Mouse (Mus musculus): Measurements from ENCODE around the gene Trp53tg5. TPM values are rescaled to one million over a fixed set of nuclear protein-coding genes. Genes with fewer than 3 reads are reported as not detected.
A peak's percentile ranks its signal among the peaks of the same experiment; 100 is the strongest.

Trp53tg5 gene
- polyA plus RNA-seq, 1 experiment from 2014 or later: not detected

DNA sequence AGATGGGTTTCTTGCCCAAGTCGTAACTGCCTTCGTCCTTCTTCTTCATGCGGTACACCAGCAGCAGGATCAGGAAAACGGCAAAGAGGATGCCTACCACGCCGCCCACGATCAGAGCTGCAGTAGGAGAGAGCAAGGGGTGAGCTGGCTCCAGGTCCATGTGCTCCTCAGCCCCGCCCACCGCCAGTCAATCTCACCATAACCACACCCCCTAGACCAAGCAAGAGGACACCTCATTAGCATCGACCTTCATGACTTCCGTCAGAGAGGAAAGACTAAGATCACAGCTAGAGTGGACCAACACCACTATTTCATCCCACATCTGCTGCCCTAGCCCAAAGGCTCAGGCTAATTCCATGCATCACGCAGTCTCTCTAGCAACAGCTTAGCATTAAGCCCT is 47.4 kb downstream of the Trp53tg5 start:
- WGBS: 22% methylated on average over 12 of the region's 12 CpGs
- ATAC-seq (replicated peaks; ENCODE audit: low FRiP score): no peak

DNA sequence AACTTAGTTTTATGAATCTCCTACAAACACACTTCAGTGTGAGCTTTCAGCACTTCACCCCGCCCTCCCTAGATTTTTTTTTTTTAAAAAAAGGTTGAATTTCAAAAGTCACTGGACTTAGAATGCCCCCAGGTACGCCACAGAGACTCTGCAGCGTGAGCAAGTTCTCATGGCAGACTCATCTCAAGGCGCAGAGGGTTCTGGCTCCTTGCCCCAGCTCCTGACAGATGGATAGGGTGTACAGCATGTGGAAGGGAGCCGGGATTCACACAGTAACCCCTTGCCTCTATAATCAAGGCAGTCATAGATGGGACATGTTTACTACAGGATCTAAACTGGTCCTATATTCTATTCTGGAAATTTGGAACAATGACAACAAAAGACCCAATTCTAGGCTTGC is 48.1 kb downstream of the Trp53tg5 start:
- H3K4me3 ChIP-seq (replicated peaks): no peak overlapping the region
- peaks cover 65% of the 10 kb centered on the region for H3K36me3 ChIP-seq
- peaks cover 20% of the 10 kb centered on the region for H3K4me1 ChIP-seq
- no peak overlapping the region for H3K4me2 ChIP-seq
- no peaks in the 10 kb centered on the region for H3K27me3 ChIP-seq
- 85% methylated on average over 5 of the region's 5 CpGs for WGBS
- H3K9me3 ChIP-seq (replicated peaks): no peaks in the 10 kb centered on the region
- H3K9ac ChIP-seq: no peak overlapping the region
- ATAC-seq (replicated peaks; ENCODE audit: low FRiP score): no peak
- H3K27ac ChIP-seq: no peak overlapping the region

More for the DNA sequence above, 47.4 kb downstream of the Trp53tg5 start:
- Histone ChIP-seq H3K4me2 (no peak overlapping the region), H3K27ac (no peak overlapping the region), H3K4me3 (replicated peaks) (no peak overlapping the region), H3K36me3 (peaks cover 65% of the 10 kb centered on the region), H3K9ac (no peak overlapping the region), H3K4me1 (peaks cover 27% of the 10 kb centered on the region), H3K9me3 (replicated peaks) (no peaks in the 10 kb centered on the region), H3K27me3 (no peaks in the 10 kb centered on the region)

DNA sequence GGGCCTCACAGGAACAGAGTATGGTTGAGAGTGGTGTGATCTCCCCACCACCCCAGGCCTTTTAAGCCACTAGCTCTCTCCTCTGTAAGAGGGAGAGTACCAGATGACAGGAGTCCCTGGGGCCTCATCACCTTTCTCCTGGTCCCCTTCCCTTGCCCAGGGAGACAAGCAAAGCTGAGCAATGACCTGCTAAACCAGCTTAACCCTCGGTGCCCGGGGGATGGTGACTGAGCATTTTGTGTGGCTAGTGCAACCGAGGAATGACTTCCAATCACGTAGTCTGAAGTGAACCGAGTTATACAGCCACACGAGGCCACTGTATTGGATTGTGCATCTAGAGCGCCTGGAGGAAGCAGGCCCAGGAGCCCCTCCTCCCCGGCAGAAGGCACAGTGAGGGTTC is 49.1 kb downstream of the Trp53tg5 start:
- Histone ChIP-seq H3K9ac (no peak overlapping the region), H3K4me3 (replicated peaks) (no peak overlapping the region), H3K36me3 (peaks cover 63% of the 10 kb centered on the region), H3K4me2 (no peak overlapping the region), H3K4me1 (peaks cover 24% of the 10 kb centered on the region), H3K9me3 (replicated peaks) (no peaks in the 10 kb centered on the region), H3K27ac (no peak overlapping the region), H3K27me3 (no peaks in the 10 kb centered on the region)
- no peak for ATAC-seq (replicated peaks; ENCODE audit: low FRiP score)
- WGBS: 93% methylated on average over 8 of the region's 8 CpGs

DNA sequence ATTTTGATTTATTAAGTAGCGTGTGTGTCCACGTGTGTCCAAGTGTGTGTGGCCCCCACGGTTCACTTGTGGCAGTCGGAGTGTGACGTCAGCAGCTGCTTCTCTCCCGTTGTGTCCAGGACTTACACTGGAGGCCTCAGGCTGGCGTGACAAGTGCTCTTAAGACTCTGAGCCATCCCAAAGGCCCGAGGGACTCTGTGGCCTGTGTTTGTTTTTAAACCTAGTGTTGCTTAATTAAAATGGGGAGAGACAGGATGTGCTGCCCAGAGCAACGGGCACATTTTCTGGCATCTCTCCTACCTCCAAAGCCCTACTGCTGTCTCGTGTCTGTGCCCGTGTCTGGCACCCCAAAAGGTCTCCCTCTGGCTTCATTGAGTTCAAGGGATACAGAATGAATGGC is 50.1 kb downstream of the Trp53tg5 start:
- 78% methylated on average over 11 of the region's 11 CpGs for WGBS
- H3K4me1 ChIP-seq: peaks cover 28% of the 10 kb centered on the region
- no peaks in the 10 kb centered on the region for H3K27me3 ChIP-seq
- H3K9ac ChIP-seq: no peak overlapping the region
- ATAC-seq (replicated peaks; ENCODE audit: low FRiP score): no peak
- no peak overlapping the region for H3K27ac ChIP-seq
- peaks cover 54% of the 10 kb centered on the region for H3K36me3 ChIP-seq
- no peaks in the 10 kb centered on the region for H3K9me3 ChIP-seq (replicated peaks)
- no peak overlapping the region for H3K4me3 ChIP-seq (replicated peaks)
- H3K4me2 ChIP-seq: no peak overlapping the region

DNA sequence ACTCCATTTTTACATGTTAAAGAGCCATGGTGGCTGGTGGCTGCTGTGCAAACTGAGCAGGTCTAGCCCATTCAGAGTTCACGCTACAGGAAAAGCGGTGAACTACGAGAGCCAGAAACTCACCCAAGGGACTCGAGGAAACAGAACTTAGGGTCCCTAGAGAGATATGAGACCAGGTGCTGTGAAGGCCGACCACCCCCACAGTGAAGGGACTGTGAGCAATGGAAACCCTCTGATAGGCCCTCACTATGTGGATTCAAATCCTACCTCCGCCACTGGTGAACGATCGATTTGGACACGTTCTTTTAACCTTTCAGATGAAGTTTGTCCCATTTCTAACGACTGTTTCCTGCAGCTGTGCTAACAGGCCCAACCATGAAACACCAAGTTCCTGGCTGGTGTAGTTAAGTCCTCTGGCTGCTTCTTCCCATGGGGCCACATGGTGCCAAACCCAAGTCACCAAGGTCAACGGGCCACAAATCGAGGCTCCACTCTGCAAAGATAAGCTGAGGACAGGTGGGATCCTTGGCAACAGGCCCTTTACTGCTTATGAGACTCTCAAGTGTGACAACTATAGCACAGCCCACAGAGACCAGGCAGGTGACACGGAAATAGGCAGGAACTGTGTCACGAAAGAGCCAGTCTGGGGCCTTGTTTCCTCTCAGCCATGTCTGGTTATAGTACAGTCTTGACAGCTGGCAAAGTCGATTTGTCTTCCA is 50.7 kb downstream of the Trp53tg5 start:
- H3K9me3 ChIP-seq (replicated peaks): no peaks in the 10 kb centered on the region
- ATAC-seq (replicated peaks; ENCODE audit: low FRiP score): no peak
- H3K4me3 ChIP-seq (replicated peaks): no peak overlapping the region
- H3K27me3 ChIP-seq: no peaks in the 10 kb centered on the region
- H3K36me3 ChIP-seq: peaks cover 47% of the 10 kb centered on the region
- no peak overlapping the region for H3K9ac ChIP-seq
- WGBS: 81% methylated on average over 15 of the region's 15 CpGs
- H3K4me1 ChIP-seq: peaks cover 32% of the 10 kb centered on the region
- no peak overlapping the region for H3K27ac ChIP-seq
- H3K4me2 ChIP-seq: no peak overlapping the region

DNA sequence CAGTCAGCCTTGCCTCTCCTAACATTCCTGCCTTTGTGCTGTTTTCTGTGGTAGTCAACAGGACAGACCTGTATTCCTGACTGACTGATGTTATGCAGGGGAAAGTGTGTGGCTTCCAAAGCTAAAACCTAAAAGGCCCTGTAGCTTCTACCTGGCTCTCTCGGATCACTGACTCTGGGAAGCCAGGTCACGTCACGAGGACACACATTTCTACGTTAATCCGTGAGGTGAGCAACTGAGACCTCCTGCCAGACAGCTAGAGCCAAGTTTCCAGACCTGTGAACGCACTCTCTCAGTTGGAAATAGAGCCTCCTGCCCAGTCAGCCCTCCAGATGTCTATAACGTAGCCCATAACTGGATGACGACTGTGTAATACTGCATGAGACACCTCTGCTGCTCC is 51.5 kb downstream of the Trp53tg5 start:
- Histone ChIP-seq H3K4me2 (no peak overlapping the region), H3K4me3 (replicated peaks) (no peak overlapping the region), H3K4me1 (peaks cover 30% of the 10 kb centered on the region), H3K27ac (peak overlapping the region; percentile 23), H3K9ac (no peak overlapping the region), H3K36me3 (peaks cover 39% of the 10 kb centered on the region), H3K9me3 (replicated peaks) (no peaks in the 10 kb centered on the region), H3K27me3 (no peaks in the 10 kb centered on the region)
- WGBS: 77% methylated on average over 8 of the region's 8 CpGs
- no peak for ATAC-seq (replicated peaks; ENCODE audit: low FRiP score)

DNA sequence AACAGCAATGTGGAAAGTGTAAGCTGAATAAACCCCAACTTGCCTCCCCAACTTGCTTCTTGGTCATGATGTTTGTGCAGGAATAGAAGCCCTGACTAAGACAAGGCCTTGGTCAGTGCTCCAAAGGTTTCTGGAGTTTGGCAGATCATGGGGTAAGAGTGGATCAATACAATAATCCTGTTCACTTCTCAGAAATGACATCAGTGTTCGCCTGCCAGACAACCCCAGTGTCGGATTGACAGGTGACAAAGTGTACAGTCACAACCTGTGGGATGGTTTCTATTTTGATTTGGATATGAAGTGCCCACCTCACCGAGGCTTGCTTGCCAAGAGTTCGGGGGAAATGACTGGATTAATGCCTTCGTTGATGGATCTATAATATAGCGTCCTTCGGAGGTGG is 52.2 kb downstream of the Trp53tg5 start:
- no peaks in the 10 kb centered on the region for H3K9me3 ChIP-seq (replicated peaks)
- no peaks in the 10 kb centered on the region for H3K27me3 ChIP-seq
- H3K36me3 ChIP-seq: peaks cover 33% of the 10 kb centered on the region
- no peak overlapping the region for H3K4me2 ChIP-seq
- H3K4me1 ChIP-seq: peaks cover 27% of the 10 kb centered on the region
- 91% methylated on average over 7 of the region's 7 CpGs for WGBS
- no peak overlapping the region for H3K9ac ChIP-seq
- ATAC-seq (replicated peaks; ENCODE audit: low FRiP score): no peak
- H3K27ac ChIP-seq: no peak overlapping the region
- H3K4me3 ChIP-seq (replicated peaks): no peak overlapping the region

Other genes with a start within 250 kb of the Trp53tg5 start
- gene Svs2, start 235.3 kb downstream of the Trp53tg5 start, polyA plus RNA-seq (2015; fragmentation: Nextera tagmentation; extraction: Ambion mirVana): not detected in 2 replicates
- not detected in 2 replicates for gene Svs3b, start 217.1 kb downstream of the Trp53tg5 start, polyA plus RNA-seq (2015; fragmentation: Nextera tagmentation; extraction: Ambion mirVana)
- not detected in 2 replicates for gene Svs4, start 195.3 kb downstream of the Trp53tg5 start, polyA plus RNA-seq (2015; fragmentation: Nextera tagmentation; extraction: Ambion mirVana)
- not detected in 2 replicates for gene Svs3a, start 184.5 kb downstream of the Trp53tg5 start, polyA plus RNA-seq (2015; fragmentation: Nextera tagmentation; extraction: Ambion mirVana)
- not detected in 2 replicates for gene Svs6, start 157.0 kb downstream of the Trp53tg5 start, polyA plus RNA-seq (2015; fragmentation: Nextera tagmentation; extraction: Ambion mirVana)
- gene Svs5, start 141.0 kb downstream of the Trp53tg5 start, polyA plus RNA-seq (2015; fragmentation: Nextera tagmentation; extraction: Ambion mirVana): not detected in 2 replicates
- 2.4 and 2.7 TPM in 2 replicates for gene Slpi, start 84.6 kb downstream of the Trp53tg5 start, polyA plus RNA-seq (2015; fragmentation: Nextera tagmentation; extraction: Ambion mirVana)
- 0.05 and 0.08 TPM in 2 replicates for gene Rbpjl, start 70.6 kb downstream of the Trp53tg5 start, polyA plus RNA-seq (2015; fragmentation: Nextera tagmentation; extraction: Ambion mirVana)
- gene Matn4, start 68.6 kb downstream of the Trp53tg5 start, polyA plus RNA-seq (2015; fragmentation: Nextera tagmentation; extraction: Ambion mirVana): 1.1 and 2.4 TPM in 2 replicates
- gene Sdc4, start 29.8 kb downstream of the Trp53tg5 start, polyA plus RNA-seq (2015; fragmentation: Nextera tagmentation; extraction: Ambion mirVana): 149 and 161 TPM in 2 replicates
- 59.2 and 64.2 TPM in 2 replicates for gene Sys1, start 16.8 kb downstream of the Trp53tg5 start, polyA plus RNA-seq (2015; fragmentation: Nextera tagmentation; extraction: Ambion mirVana)
- 7.7 and 8.3 TPM in 2 replicates for gene Gm20458, start 12.8 kb downstream of the Trp53tg5 start, polyA plus RNA-seq (2015; fragmentation: Nextera tagmentation; extraction: Ambion mirVana)
- gene Dbndd2, start 12.4 kb upstream of the Trp53tg5 start, polyA plus RNA-seq (2015; fragmentation: Nextera tagmentation; extraction: Ambion mirVana): 13.0 and 14.0 TPM in 2 replicates
- gene Pigt, start 23.8 kb upstream of the Trp53tg5 start, polyA plus RNA-seq (2015; fragmentation: Nextera tagmentation; extraction: Ambion mirVana): 65.1 and 69.6 TPM in 2 replicates
- gene Wfdc2, start 88.7 kb upstream of the Trp53tg5 start, polyA plus RNA-seq (2015; fragmentation: Nextera tagmentation; extraction: Ambion mirVana): 329 and 368 TPM in 2 replicates
- gene Spint3, start 99.7 kb upstream of the Trp53tg5 start, polyA plus RNA-seq (2015; fragmentation: Nextera tagmentation; extraction: Ambion mirVana): not detected in 2 replicates
- 0.34 TPM in 1 of 2 replicates, not detected in the other for gene Wfdc6a, start 111.7 kb upstream of the Trp53tg5 start, polyA plus RNA-seq (2015; fragmentation: Nextera tagmentation; extraction: Ambion mirVana)
- not detected in 2 replicates for gene Eppin, start 119.9 kb upstream of the Trp53tg5 start, polyA plus RNA-seq (2015; fragmentation: Nextera tagmentation; extraction: Ambion mirVana)
- gene Wfdc6b, start 139.8 kb upstream of the Trp53tg5 start, polyA plus RNA-seq (2015; fragmentation: Nextera tagmentation; extraction: Ambion mirVana): not detected in 2 replicates
- not detected in 2 replicates for gene Wfdc8, start 139.9 kb upstream of the Trp53tg5 start, polyA plus RNA-seq (2015; fragmentation: Nextera tagmentation; extraction: Ambion mirVana)
- not detected in 2 replicates for gene Wfdc16, start 165.1 kb upstream of the Trp53tg5 start, polyA plus RNA-seq (2015; fragmentation: Nextera tagmentation; extraction: Ambion mirVana)
- gene Wfdc10, start 182.3 kb upstream of the Trp53tg5 start, polyA plus RNA-seq (2015; fragmentation: Nextera tagmentation; extraction: Ambion mirVana): 0.41 TPM in 1 of 2 replicates, not detected in the other
- gene Wfdc9, start 182.9 kb upstream of the Trp53tg5 start, polyA plus RNA-seq (2015; fragmentation: Nextera tagmentation; extraction: Ambion mirVana): not detected in 2 replicates
- not detected in 2 replicates for gene Wfdc11, start 200.4 kb upstream of the Trp53tg5 start, polyA plus RNA-seq (2015; fragmentation: Nextera tagmentation; extraction: Ambion mirVana)
- 0.43 and 0.57 TPM in 2 replicates for gene Wfdc13, start 211.4 kb upstream of the Trp53tg5 start, polyA plus RNA-seq (2015; fragmentation: Nextera tagmentation; extraction: Ambion mirVana)
- 0.65 and 0.76 TPM in 2 replicates for gene Spint4, start 224.8 kb upstream of the Trp53tg5 start, polyA plus RNA-seq (2015; fragmentation: Nextera tagmentation; extraction: Ambion mirVana)
- gene Spint5, start 241.6 kb upstream of the Trp53tg5 start, polyA plus RNA-seq (2015; fragmentation: Nextera tagmentation; extraction: Ambion mirVana): not detected in 2 replicates

All from kidney, embryonic 15.5 days (tissue).